Mouse (Mus musculus) heart, embryonic 11.5 days (tissue): ENCODE measurements around the gene Gm10775. TPM values are rescaled to one million over a fixed set of nuclear protein-coding genes. Genes with fewer than 3 reads are reported as not detected.

Experiments used
- ATAC-seq: fragments of 200-750 bp; cut with Nextera tagmentation; replicated peaks from 2 replicates; pipeline ENCODE4 v1.8.0; 2017; ENCODE audit warnings: moderate library complexity; ENCODE audit not compliant: insufficient number of reproducible peaks, low FRiP score, low TSS enrichment
- H3K27ac ChIP-seq: fragments of 300-500 bp; sonication (generic); 2 replicates; pipeline ENCODE4 v1.5.1; 2014; ENCODE audit warnings: mild to moderate bottlenecking, low read depth, low read length
- H3K27me3 ChIP-seq: fragments of 300-500 bp; sonication (generic); 2 replicates; pipeline ENCODE4 v1.6.1; 2014; ENCODE audit warnings: mild to moderate bottlenecking, low read length, mixed read lengths; ENCODE audit not compliant: control insufficient read depth, insufficient read depth
- H3K36me3 ChIP-seq: fragments of 300-500 bp; sonication (generic); 2 replicates; pipeline ENCODE4 v1.6.1; 2014; ENCODE audit warnings: mild to moderate bottlenecking, low read length, moderate library complexity, mixed read lengths; ENCODE audit not compliant: control insufficient read depth, insufficient read depth
- H3K4me1 ChIP-seq: fragments of 300-500 bp; sonication (generic); 2 replicates; pipeline ENCODE4 v1.6.1; 2014; ENCODE audit warnings: low read length; ENCODE audit not compliant: control insufficient read depth, insufficient read depth
- H3K4me2 ChIP-seq: fragments of 300-500 bp; sonication (generic); 2 replicates; pipeline ENCODE4 v1.6.1; 2014; ENCODE audit warnings: mild to moderate bottlenecking, moderate library complexity
- H3K4me3 ChIP-seq: fragments of 300-500 bp; sonication (generic); 2 replicates; pipeline ENCODE4 v1.5.1; 2014; ENCODE audit warnings: low read depth, low read length
- H3K9ac ChIP-seq: fragments of 300-500 bp; sonication (generic); 2 replicates; pipeline ENCODE4 v1.6.1; 2014; ENCODE audit warnings: mild to moderate bottlenecking, low read depth, low read length, moderate library complexity
- H3K9me3 ChIP-seq: fragments of 300-500 bp; sonication (generic); replicated peaks from 2 replicates; pipeline ENCODE4 v1.6.1; 2016; ENCODE audit warnings: low read length; ENCODE audit not compliant: control insufficient read depth
- WGBS: fragments of 180-500 bp; shearing (Covaris S2); extraction: QIAGEN DNeasy Blood & Tissue Kit; methylation state at CpG from one replicate; pipeline ENCODE4 v1.1.7; 2014; ENCODE audit not compliant: insufficient replicate concordance; 5-methylcytosine and 5-hydroxymethylcytosine counted together
- polyA plus RNA-seq: library from polyadenylated mRNA; unstranded; fragments of >200 nt; fragmentation: Nextera tagmentation; extraction: Ambion mirVana; gene quantifications from 2 replicates; pipeline ENCODE4 v1.2.1, GENCODE M21; 2014

Gene Gm10775
- polyA plus RNA-seq: not detected in 2 replicates

GRCm38 (mm10) chr13:65259239-65259638 lies at the start of gene Gm10775:
Gene Gm10775, plus strand, starts transcription at chr13:65259539.
- WGBS: 27% methylated on average over 29 of the region's 29 CpGs
- Histone ChIP-seq H3K27ac (no peak within 1 kb of the TSS), H3K4me1 (no peaks in the 10 kb centered on the region), H3K4me3 (peak within 1 kb of the TSS; percentile 32), H3K36me3 (peaks cover 8% of the 10 kb centered on the region), H3K4me2 (peak within 1 kb of the TSS; percentile 60), H3K27me3 (peaks cover 15% of the 10 kb centered on the region), H3K9me3 (peaks cover 32% of the 10 kb centered on the region), H3K9ac (no peak within 1 kb of the TSS; the same call in 1 of the 2 replicates)
- no peak for ATAC-seq

- Histone ChIP-seq H3K27me3 (no peaks in the 10 kb centered on the region), H3K4me2 (no peak overlapping the region), H3K27ac (no peak overlapping the region), H3K36me3 (no peaks in the 10 kb centered on the region), H3K9ac (no peak overlapping the region), H3K9me3 (0 out of 2 replicates have a peak, but pooled peaks cover 2% of the 10 kb centered on the region), H3K4me3 (no peak overlapping the region), H3K4me1 (no peaks in the 10 kb centered on the region)
- ATAC-seq: no peak
- WGBS: 67% methylated on average over 6 of the region's 6 CpGs
These were observed 33.4 kb upstream of the Gm10775 start for GRCm38 (mm10) chr13:65225945-65226344.

GRCm38 (mm10) chr13:65226657-65227056 lies 32.7 kb upstream of the Gm10775 start:
- WGBS: 75% methylated on average over 2 of the region's 2 CpGs
- no peaks in the 10 kb centered on the region for H3K27me3 ChIP-seq
- H3K9ac ChIP-seq: no peak overlapping the region
- H3K4me1 ChIP-seq: no peaks in the 10 kb centered on the region
- H3K4me2 ChIP-seq: no peak overlapping the region
- H3K36me3 ChIP-seq: no peaks in the 10 kb centered on the region
- 0 out of 2 replicates have a peak, but pooled peaks cover 2% of the 10 kb centered on the region for H3K9me3 ChIP-seq
- no peak overlapping the region for H3K4me3 ChIP-seq
- no peak for ATAC-seq
- no peak overlapping the region for H3K27ac ChIP-seq

- 64% methylated on average over 9 of the region's 9 CpGs for WGBS
- Histone ChIP-seq H3K27ac (no peak overlapping the region), H3K4me2 (no peak overlapping the region), H3K9ac (no peak overlapping the region), H3K4me3 (no peak overlapping the region), H3K9me3 (no peaks in the 10 kb centered on the region; the same call in 1 of the 2 replicates), H3K36me3 (no peaks in the 10 kb centered on the region), H3K4me1 (peaks cover 3% of the 10 kb centered on the region; the same call in 1 of the 2 replicates), H3K27me3 (no peaks in the 10 kb centered on the region)
- ATAC-seq: no peak
These were observed 22.1 kb upstream of the Gm10775 start for GRCm38 (mm10) chr13:65237211-65237610.

- Histone ChIP-seq H3K9me3 (no peaks in the 10 kb centered on the region; the same call in 1 of the 2 replicates), H3K4me3 (peak overlapping the region; percentile 84), H3K27ac (peak overlapping the region; percentile 82), H3K4me1 (peaks cover 7% of the 10 kb centered on the region; the same call in 1 of the 2 replicates), H3K9ac (peak overlapping the region; percentile 85), H3K27me3 (no peaks in the 10 kb centered on the region), H3K36me3 (no peaks in the 10 kb centered on the region), H3K4me2 (peak overlapping the region; percentile 99)
- ATAC-seq: peak; percentile 90
- 0% methylated on average over 28 of the region's 28 CpGs for WGBS
These were observed 18.7 kb upstream of the Gm10775 start for GRCm38 (mm10) chr13:65240509-65241098.

- H3K4me1 ChIP-seq: peaks cover 7% of the 10 kb centered on the region; the same call in 1 of the 2 replicates
- peak overlapping the region; percentile 82 for H3K27ac ChIP-seq
- WGBS: under 1% methylated on average over 45 of the region's 45 CpGs
- H3K9ac ChIP-seq: peak overlapping the region; percentile 85
- no peaks in the 10 kb centered on the region for H3K27me3 ChIP-seq
- H3K4me2 ChIP-seq: peak overlapping the region; percentile 99
- H3K36me3 ChIP-seq: no peaks in the 10 kb centered on the region
- peak overlapping the region; percentile 84 for H3K4me3 ChIP-seq
- peak; percentile 82 for ATAC-seq
- H3K9me3 ChIP-seq: no peaks in the 10 kb centered on the region; the same call in 1 of the 2 replicates
These were observed 18.2 kb upstream of the Gm10775 start for GRCm38 (mm10) chr13:65241099-65241626.

GRCm38 (mm10) chr13:65241627-65242318 lies 17.6 kb upstream of the Gm10775 start:
- H3K27ac ChIP-seq: peak overlapping the region; percentile 82
- ATAC-seq: peak; percentile 6
- H3K4me3 ChIP-seq: peak overlapping the region; percentile 84
- H3K9me3 ChIP-seq: no peaks in the 10 kb centered on the region; the same call in 1 of the 2 replicates
- peak overlapping the region; percentile 85 for H3K9ac ChIP-seq
- H3K27me3 ChIP-seq: no peaks in the 10 kb centered on the region
- H3K4me2 ChIP-seq: peak overlapping the region; percentile 99
- H3K36me3 ChIP-seq: no peaks in the 10 kb centered on the region
- peaks cover 7% of the 10 kb centered on the region; the same call in 1 of the 2 replicates for H3K4me1 ChIP-seq
- 2% methylated on average over 48 of the region's 51 CpGs for WGBS

GRCm38 (mm10) chr13:65242319-65242787 lies 17.0 kb upstream of the Gm10775 start:
- Histone ChIP-seq H3K4me1 (peaks cover 7% of the 10 kb centered on the region; the same call in 1 of the 2 replicates), H3K27ac (no peak overlapping the region), H3K36me3 (no peaks in the 10 kb centered on the region), H3K9ac (peak overlapping the region; percentile 85), H3K4me3 (peak overlapping the region; percentile 84), H3K4me2 (peak overlapping the region; percentile 99), H3K27me3 (no peaks in the 10 kb centered on the region), H3K9me3 (no peaks in the 10 kb centered on the region; the same call in 1 of the 2 replicates)
- ATAC-seq: no peak
- 23% methylated on average over 27 of the region's 27 CpGs for WGBS
